Mouse (Mus musculus): ENCODE measurements at regions not wholly inside any gene's neighbourhood (a gene's known extent, or its start where the extent isn't known, plus 50 kb on each side); places are given as distances from the start of the nearest gene placed in this dataset.

DNA sequence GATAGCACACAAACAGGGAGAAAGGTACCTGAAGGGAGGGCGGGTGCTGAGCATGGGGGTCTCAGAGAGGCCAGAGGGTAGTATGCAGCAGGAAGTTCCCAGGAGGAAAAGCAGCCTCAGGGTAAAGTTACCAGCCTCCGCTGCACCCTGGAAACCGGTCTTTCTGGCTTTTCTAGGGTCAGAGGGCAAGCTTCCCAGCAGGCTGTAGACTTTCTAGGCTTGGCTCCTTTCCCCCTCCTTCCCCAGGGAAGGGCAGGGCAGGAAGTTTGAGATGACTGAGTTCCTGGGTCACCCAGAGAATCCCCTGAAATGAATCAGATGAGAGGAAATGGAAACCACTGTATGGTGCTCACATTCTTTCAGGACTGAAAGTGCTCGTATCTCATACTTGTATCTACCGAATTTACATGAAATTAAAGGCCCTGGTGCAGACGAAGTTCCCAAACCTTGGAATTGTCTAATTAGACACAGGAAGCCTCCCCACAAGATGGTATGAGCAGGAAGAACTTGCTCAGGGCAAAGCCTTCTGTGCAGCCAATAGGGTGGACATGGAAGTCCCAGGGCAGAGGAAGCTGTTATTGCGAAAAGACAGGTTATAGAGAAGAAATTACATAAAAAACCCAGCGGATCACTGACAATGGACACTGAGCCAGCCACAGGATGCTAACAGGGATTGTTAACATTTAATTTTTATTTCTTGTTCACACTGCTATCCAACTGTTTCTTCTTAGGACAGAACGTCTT is 114.9 kb downstream of the Bcl2l11 start:
- TF ChIP-seq CTCF (IDR thresholded peaks at IDR 0.05; ENCODE audit: extremely low read depth, insufficient read length, insufficient replicate concordance, low read depth, low read length) (no peak), POLR2A (IDR thresholded peaks at IDR 0.05; ENCODE audit: low read depth, low read length) (no peak)

Measured in small intestine, adult 2 months (tissue).